Mouse (Mus musculus) kidney, adult 2 months (tissue): ENCODE data around the gene Nop9. TPM values are rescaled to one million over a fixed set of nuclear protein-coding genes. Genes with fewer than 3 reads are reported as not detected.

Source experiments
- DNase-seq: peaks from one replicate; pipeline ENCODE4 v3.0.0; 2021
- H3K27ac ChIP-seq: fragments of 200-500 bp; 2 replicates; pipeline ENCODE4 v1.5.1; 2012; ENCODE audit warnings: low read depth, low read length, control low read depth, inconsistent platforms; ENCODE audit not compliant: insufficient read depth
- H3K27me3 ChIP-seq: fragments of 200-500 bp; replicated peaks from 2 replicates; pipeline ENCODE4 v1.6.1; 2012; ENCODE audit warnings: mild to moderate bottlenecking, moderate library complexity, low read length, inconsistent platforms; ENCODE audit not compliant: control insufficient read depth, insufficient read depth
- H3K36me3 ChIP-seq: fragments of 200-500 bp; 2 replicates; pipeline ENCODE4 v1.6.1; 2012; ENCODE audit warnings: mild to moderate bottlenecking, moderate library complexity, low read length, inconsistent platforms; ENCODE audit not compliant: control insufficient read depth, insufficient read depth
- H3K4me1 ChIP-seq: fragments of 200-500 bp; 2 replicates; pipeline ENCODE4 v1.6.1; 2011; ENCODE audit warnings: low read length; ENCODE audit not compliant: control insufficient read depth, insufficient read depth
- H3K4me3 ChIP-seq: fragments of 200-500 bp; 2 replicates; pipeline ENCODE4 v1.5.1; 2011; ENCODE audit warnings: mild to moderate bottlenecking, low read depth, low read length, control low read depth; ENCODE audit not compliant: insufficient read depth
- CTCF ChIP-seq: fragments of 200-500 bp; conservative IDR thresholded peaks from 2 replicates; pipeline ENCODE4 v1.5.1; 2011; ENCODE audit warnings: low read depth, mild to moderate bottlenecking, control low read depth, low read length, moderate library complexity, mixed read lengths; ENCODE audit not compliant: insufficient read depth, insufficient read length
- POLR2A ChIP-seq: fragments of 200-500 bp; IDR thresholded peaks from one replicate; pipeline ENCODE4 v1.6.1; 2011; ENCODE audit warnings: low read depth, low read length, control low read depth
- WGBS: fragments of 180-500 bp; shearing (Covaris S2); methylation state at CpG from one replicate; pipeline ENCODE4 v1.1.7; 2018; 5-methylcytosine and 5-hydroxymethylcytosine counted together
- polyA plus RNA-seq: library from polyadenylated mRNA; depleted of rRNA; stranded (reverse); fragments of >200 nt; gene quantifications from 2 replicates; pipeline ENCODE4 v1.2.3, GENCODE M21; 2012

Gene Nop9
- polyA plus RNA-seq, 1 experiment, result 12.9 TPM

DNA sequence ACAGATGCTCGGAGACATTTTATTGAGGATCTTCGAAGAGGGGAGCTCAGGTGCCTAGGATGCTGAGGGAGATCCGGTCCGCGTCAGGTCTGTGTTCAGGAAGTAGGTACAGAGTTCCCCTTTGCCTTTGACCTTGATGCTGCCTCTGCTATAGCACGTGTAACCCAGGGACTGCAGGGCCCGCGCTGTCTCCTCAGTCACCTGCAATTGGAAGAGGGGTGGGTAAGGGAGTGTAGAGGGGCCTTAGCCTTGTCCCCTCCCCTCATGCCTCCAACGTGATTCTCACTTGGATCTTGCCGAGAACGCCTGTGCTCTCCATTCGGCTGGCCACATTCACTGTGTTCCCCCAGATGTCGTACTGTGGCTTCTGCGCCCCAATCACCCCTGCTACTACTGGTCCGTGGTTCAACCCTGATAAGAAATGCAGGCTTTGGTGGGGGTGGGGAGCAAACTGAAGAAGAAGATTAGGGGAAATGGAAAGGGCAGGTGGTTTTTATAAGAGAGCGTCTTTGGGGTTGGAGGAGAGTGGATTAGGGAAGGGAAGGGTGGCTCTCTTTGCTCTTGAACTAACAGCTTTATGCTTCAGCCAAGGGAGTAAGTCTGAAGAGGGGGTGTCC lies 23.7 kb downstream of the Nop9 start:
- no peaks in the 10 kb centered on the region for H3K4me1 ChIP-seq
- DNase-seq, result no peak
- no peaks in the 10 kb centered on the region for H3K36me3 ChIP-seq
- WGBS, result 88% methylated on average over 16 of the region's 16 CpGs
- H3K27me3 ChIP-seq, result no peaks in the 10 kb centered on the region
- H3K27ac ChIP-seq, result no peak overlapping the region
- no peak for TF ChIP-seq CTCF
- TF ChIP-seq POLR2A, result no peak
- no peak overlapping the region for H3K4me3 ChIP-seq

DNA sequence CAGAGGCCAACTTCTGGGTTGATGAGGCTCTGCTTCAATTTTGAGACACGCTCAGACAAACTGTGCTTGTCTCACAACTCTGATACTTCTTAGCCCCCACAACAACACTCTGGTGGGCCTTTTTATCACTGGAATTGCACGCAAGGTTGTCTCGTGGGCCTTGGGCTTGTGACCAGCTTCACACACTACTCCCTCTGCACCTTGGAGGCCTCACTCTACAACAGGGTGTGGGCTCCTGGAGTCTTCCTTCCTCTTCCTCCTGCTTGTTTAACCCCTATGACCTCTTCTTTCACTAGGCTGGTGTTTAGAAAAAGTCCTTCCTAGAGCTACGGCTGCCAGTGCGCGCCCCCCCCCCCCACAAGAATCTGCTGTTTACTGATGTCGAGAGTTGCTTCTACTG lies 31.2 kb downstream of the Nop9 start:
- no peak overlapping the region for H3K27ac ChIP-seq
- DNase-seq, result no peak
- TF ChIP-seq CTCF, result no peak
- no peak for TF ChIP-seq POLR2A

DNA sequence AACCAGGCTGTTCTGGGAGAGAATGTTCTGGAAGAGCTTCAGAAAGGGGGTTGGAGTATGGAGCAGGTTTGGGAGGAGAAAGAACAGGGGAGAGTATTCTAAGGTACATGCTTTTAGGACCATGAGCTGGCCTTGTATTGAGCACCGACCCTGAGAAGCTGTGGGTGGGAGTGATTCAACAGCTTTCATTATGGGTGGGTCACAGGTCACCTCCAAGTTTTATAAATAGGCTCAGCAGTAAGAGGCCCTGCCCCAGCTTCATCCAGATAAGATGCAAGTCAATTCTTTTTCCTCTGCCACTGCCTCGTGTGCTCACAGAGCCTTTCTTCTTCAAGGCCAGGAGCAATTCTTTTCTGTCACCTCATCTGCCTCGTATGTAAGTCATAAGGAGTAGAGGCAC lies 31.7 kb downstream of the Nop9 start:
- DNase-seq, result no peak
- no peaks in the 10 kb centered on the region for H3K36me3 ChIP-seq
- 53% methylated on average over 3 of the region's 3 CpGs for WGBS
- H3K4me3 ChIP-seq, result no peak overlapping the region
- H3K4me1 ChIP-seq, result no peaks in the 10 kb centered on the region
- no peaks in the 10 kb centered on the region for H3K27me3 ChIP-seq
- no peak overlapping the region for H3K27ac ChIP-seq
- no peak for TF ChIP-seq CTCF

More for the DNA sequence above, 31.2 kb downstream of the Nop9 start:
- no peaks in the 10 kb centered on the region for H3K36me3 ChIP-seq
- no peaks in the 10 kb centered on the region for H3K27me3 ChIP-seq
- no peak overlapping the region for H3K4me3 ChIP-seq
- no peaks in the 10 kb centered on the region for H3K4me1 ChIP-seq
- 76% methylated on average over 7 of the region's 7 CpGs for WGBS

DNA sequence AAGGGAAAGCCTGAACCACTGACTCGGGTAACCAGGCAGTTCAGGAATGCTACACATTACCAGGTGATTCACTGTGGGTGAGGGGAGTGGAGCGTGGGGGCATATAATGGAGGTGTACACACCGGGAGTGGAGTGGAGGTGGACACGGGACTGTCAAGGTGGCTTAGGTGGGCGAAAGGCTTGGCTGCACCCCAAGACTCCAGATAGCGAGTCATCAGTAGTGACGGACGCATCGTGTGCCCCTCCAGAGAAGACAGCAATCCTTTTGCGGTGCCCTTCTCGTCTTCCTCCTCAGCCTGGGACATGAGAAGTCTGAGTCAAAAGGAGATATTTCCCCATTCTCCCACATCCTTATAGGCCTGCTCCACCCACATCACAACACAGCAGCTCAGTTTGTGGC lies 32.3 kb downstream of the Nop9 start:
- no peaks in the 10 kb centered on the region for H3K36me3 ChIP-seq
- H3K4me3 ChIP-seq, result no peak overlapping the region
- H3K4me1 ChIP-seq, result no peaks in the 10 kb centered on the region
- no peak for DNase-seq
- no peaks in the 10 kb centered on the region for H3K27me3 ChIP-seq
- no peak overlapping the region for H3K27ac ChIP-seq
- WGBS, result 85% methylated on average over 11 of the region's 11 CpGs
- no peak for TF ChIP-seq CTCF
- TF ChIP-seq POLR2A, result no peak

DNA sequence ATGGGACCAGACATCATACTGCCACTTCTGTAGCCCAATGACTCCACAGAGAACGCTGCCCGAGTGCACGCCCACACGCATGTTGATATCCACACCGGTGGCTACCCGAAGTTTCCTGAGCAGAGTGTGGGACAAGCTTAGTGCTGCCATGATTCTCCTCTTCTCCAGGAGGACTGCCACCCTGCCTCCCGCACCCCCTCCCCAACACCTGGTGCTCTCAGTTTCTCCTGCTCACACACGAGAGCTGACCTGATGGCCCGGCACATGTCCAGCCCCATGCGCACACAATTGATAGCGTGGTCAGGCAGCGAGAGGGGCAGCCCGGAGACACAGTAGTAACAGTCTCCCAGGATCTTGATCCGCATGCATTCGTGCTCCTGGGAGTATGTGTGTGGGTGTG lies 33.2 kb downstream of the Nop9 start:
- H3K4me1 ChIP-seq, result no peaks in the 10 kb centered on the region
- DNase-seq, result no peak
- H3K4me3 ChIP-seq, result no peak overlapping the region

DNA sequence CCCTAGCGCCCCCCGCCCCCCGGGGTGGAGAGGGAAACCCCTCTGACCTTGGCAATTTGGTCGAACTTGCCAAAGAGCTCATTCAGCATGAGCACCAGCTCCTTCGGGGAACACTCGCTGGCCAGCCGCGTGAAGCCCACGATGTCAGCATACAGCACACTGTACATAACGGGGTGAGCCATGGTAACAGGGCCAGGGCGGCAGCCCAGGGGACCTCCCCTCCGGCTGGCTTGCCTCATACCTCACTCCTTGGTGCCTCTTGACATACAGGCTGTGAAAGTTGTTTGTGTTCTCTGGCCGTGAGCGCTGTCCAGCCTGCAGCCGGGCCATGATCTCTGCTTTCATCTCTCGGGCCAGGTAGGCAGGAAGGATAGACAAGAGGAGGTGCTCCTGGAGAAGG lies 34.2 kb downstream of the Nop9 start:
- TF ChIP-seq CTCF, result no peak
- no peak for TF ChIP-seq POLR2A
- no peak overlapping the region for H3K27ac ChIP-seq
- H3K4me1 ChIP-seq, result no peaks in the 10 kb centered on the region
- 67% methylated on average over 16 of the region's 16 CpGs for WGBS
- no peaks in the 10 kb centered on the region for H3K36me3 ChIP-seq
- H3K4me3 ChIP-seq, result no peak overlapping the region
- DNase-seq, result no peak
- no peaks in the 10 kb centered on the region for H3K27me3 ChIP-seq

More for the DNA sequence above, 33.2 kb downstream of the Nop9 start:
- no peaks in the 10 kb centered on the region for H3K27me3 ChIP-seq
- H3K27ac ChIP-seq, result no peak overlapping the region
- H3K36me3 ChIP-seq, result no peaks in the 10 kb centered on the region
- TF ChIP-seq POLR2A (no peak), CTCF (no peak)
- WGBS, result 85% methylated on average over 15 of the region's 15 CpGs

DNA sequence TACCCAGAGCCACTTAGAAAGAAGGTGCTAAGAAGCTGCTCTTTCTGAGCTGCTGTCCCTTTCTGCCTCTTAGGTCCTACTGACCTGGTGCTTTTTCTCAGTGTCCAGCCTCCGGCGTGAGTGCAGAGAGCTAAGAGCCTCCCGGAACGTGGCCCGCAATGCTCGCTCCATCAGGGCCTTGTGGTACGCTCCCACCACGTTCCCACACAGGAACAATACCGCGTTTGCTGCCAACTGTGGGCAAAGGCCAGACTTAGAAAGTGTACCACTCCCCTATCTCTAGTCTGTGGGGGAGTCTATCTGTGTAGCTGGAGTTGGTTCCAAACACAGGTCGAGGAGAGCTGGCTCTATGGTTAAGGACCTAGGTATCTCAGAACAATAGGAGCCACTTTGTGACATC lies 35.2 kb downstream of the Nop9 start:
- Histone ChIP-seq H3K36me3 (no peaks in the 10 kb centered on the region), H3K4me3 (no peak overlapping the region), H3K27ac (no peak overlapping the region), H3K4me1 (no peaks in the 10 kb centered on the region), H3K27me3 (no peaks in the 10 kb centered on the region)
- 82% methylated on average over 11 of the region's 11 CpGs for WGBS
- DNase-seq, result no peak
- TF ChIP-seq CTCF, result no peak
- TF ChIP-seq POLR2A, result no peak
